Mouse (Mus musculus): ENCODE results near the gene Slc4a8.

DNA sequence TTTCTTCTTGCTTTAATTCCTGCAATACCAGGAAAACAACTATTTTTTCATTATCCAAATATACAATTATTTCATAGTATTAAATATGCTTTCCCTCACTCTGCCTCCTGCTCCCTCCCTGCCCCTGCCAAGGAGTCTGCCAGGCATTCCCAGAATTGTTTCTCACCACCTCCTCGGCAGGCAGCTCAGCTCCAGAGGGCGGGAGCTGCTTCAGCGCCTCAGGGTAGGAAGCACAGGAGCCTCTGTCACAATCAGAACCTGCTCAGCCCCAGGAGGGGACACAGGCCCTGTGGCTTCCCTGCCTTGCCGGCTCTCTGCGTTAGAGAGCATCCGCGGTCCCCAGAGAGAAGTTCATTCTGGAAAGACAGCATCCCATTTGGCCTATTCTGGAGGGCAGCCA lies 71.2 kb downstream of the Slc4a8 start:
- TF ChIP-seq CTCF (IDR thresholded peaks at IDR 0.05; ENCODE audit: low read depth) (no peak), EP300 (optimal IDR thresholded peaks at IDR 0.05) (no peak)
